Mouse (Mus musculus): ENCODE data around the gene Zfp57. TPM values are rescaled to one million over a fixed set of nuclear protein-coding genes. Genes with fewer than 3 reads are reported as not detected.
"Not testable (repeated sequence)": the region's sequence is repeated elsewhere in the genome, so short reads cannot be mapped to it uniquely, and the experiment has no call there.

Zfp57 gene
- 10 to 100 TPM in 1 of 2 experiments, 1 to 10 TPM in 1; 9.7 to 14.5 TPM for total RNA-seq (2021)

DNA sequence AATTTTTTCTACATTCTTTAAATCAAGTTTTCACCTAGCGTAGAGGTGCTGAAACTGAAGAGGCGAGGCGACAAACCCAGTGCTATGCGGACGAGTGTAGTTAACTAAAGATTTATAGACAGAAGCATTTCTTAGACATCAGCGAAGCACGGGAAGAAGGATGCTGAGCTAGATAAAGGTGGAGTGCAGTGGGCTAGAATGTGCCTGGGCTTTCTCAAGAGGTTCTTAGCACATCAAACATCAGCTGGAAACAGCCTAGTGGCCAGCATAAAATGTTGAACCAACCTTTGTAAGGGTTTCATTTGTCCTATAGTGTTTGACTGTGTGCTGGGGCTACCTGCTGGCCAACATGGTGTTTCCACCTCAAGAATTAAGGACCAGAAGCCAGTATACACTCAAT, at the start of gene Zfp57:
TSS of gene Zfp57 (plus strand) at position 301 of the 400 bp plus-strand sequence.
- DNase-seq, result no peak

DNA sequence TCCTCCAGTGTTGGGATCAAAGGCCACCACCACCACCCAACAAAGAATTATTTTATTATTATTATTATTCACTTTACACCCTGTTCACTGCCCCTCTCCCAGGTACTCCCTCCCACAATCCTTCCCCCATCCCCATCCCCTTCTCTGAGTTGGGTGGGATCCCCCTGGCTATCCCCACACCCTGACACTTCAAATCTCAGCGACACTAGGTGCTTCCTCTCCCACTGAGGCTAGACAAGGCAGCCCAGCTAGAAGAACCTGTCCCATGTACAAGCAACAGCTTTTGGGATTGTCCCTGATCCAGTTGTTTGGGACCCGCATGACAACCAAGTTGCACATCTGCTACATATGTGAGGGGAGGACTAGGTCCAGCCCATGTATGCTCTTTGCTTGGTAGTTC, 48.3 kb upstream of the Zfp57 start:
- DNase-seq, result no peak

DNA sequence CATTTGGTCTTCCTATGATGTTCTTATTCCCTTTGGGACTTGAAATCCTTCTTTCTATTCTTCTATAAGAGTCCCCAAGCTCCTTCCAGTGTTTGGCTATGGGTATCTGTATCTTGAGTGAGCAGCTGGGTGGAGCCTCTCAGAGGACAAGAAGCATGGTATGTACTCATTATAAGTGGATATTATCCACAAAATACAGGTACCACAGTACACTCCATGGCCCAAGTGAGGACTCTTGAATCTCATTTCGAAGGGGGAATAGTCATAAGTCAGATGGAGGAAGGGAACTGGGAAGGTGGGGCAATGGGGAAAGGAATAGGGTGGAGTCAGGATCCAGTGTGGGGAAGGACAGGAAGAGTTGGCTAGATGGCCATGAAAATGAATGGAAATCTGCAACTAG, 47.9 kb upstream of the Zfp57 start:
- DNase-seq, result no peak

DNA sequence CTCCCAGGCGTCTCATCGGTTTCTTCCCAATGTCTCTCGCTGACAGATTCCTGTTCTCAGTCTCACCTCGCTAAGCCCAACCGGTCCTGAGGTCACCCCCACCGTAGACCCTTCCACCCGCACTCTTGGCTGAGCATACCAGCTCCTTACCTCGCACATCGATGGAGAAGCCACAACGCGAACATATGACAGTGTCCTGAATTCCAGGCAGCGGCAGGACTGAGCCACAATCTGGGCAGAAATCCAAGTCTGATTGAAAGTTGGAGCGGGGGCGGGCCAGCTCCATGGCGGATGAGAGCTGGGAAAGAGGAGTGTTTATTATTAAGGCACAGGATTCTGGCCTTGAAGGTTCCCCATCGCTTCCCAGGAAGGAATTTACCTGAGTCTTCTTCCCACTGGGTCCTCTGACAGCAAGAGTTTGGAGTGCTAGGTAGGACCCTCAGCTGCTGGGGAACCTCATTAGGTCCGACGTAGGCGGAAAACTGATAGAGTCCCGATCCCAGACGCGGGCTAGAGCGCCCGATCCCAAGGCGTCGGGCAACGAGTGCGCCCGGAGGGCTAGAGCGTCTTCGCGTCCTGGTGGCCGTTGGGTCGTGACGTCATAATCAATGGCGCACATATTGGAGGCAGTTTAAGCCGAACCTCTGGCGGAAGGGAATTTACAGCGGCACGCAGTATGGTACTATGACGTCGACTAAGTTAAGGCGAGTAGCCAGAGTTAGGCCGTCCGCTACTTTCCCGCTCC, 42.8 kb upstream of the Zfp57 start, which contains the start of the genes Znrd1 and Znrd1as:
TSS of gene Znrd1 (minus strand) at position 561 of the 745 bp plus-strand sequence.
TSS of gene Znrd1as (plus strand) at position 594 of the 745 bp plus-strand sequence.
- peak; percentile 94 for DNase-seq

DNA sequence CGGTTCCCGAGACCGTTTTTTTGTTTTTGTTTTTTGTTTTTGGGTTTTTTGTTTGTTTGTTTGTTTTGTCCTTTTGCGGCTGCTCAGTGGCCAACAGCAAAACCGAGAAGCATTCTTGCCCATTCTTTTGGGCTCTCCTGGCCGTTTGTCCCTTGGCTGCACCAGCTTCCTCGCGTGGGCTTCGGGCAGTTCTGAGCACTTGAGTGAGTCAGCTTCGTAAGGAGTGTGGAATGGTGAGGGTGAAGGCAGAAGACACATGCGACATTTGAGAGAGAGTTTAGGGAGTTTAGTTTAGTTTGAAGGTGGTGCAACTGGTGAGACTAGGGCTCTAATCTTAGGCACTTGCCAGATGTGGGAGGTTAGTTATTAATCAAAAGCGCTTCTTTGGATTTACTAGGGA, 42.1 kb upstream of the Zfp57 start:
- DNase-seq, result peak; percentile 11

DNA sequence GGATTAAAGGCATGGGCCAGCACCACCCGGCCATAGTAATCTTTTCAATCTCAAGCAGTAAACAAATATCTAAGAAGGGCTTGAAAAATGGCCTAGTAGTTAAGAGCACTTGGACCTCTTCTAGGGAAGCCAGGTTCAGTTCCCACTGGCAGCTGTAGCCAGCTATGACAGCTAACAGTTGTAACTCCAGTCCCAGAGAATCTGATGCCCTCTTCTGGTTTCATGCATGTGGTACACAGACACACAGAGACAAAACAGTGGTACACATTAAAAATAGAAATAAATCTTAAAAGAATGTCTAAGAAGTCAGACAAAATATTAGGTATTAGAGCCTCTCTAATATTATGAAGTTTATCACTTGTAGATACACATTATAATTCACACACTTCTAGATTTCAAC, 39.8 kb upstream of the Zfp57 start:
- no peak for DNase-seq

DNA sequence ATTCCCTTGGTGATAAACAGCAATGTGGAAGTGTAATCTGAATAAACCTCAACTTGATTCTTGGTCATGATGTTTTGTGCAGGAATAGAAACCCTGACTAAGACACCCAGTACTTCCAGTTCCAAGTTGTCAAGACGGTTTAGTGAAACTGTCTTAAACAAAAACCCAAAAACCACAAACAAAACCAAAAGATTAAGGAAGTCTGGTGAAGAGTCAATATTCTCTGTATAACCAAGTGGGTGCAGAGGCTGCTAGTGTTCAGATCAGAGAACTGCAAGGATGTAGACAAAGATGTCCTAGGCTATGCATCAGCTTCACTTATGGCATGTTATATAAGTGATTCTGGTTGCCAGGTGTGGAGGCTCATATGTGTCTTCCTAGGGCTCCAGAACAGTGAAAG, 34.1 kb upstream of the Zfp57 start:
- no peak for DNase-seq

DNA sequence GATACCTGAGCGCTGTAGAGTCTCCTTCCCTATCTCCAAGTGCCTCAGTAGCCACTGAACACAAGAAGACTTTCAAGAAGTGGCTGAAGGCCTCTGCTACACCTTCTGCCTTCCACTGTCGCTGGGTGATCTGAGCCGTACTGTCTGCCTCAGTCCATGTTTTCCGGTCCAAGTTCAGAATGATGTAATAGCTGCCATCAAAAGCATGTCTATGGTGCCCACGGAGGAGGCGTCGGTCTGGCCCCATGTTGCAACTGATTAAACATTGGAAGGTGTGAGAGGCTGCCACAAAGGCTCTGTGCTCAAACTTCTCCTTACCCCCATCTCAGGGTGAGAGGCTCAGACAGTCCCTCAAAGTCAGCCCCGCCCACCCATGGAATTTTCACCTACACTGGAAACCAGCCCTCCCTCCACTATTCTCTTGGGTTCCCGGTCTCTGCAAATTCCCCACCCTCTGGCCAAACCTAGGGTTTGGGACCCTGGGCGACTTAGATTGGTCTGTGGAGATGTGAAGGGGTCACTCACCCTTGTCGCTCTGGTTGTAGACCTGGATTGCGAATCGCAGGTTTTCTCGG, 30.6 kb upstream of the Zfp57 start:
- no peak for DNase-seq

DNA sequence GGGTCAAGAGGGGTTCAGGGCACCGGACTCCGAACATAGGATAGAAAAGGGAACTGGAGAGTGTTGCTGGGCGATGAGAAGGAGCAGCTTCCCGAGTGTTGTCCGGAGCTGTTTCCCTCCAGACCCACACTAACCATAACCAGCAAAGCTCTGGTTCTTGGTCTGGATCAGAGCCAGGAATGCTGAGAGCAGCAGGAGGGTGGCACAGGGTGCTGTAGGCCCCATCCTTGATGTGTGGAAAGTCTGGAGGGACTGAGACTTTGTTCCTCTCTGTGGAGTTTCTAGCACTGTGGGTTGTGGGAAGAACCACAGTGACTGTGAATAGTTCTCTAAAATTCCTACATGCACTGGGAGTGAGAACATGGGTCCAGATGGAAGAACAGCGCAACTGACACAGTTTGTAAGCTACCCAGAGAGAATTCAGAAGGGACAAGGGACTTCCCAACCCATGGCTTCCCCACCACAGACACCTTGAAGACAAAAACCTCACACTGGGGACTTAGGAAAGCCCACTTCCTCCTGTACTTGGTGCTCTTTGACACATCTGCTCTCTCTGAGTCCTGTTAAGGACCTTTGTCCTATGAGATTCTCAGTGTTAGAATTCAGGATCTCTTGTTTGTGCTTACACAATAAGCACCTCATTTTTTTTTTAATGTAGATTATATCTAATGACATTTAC, 29.7 kb upstream of the Zfp57 start:
- no peak for DNase-seq

DNA sequence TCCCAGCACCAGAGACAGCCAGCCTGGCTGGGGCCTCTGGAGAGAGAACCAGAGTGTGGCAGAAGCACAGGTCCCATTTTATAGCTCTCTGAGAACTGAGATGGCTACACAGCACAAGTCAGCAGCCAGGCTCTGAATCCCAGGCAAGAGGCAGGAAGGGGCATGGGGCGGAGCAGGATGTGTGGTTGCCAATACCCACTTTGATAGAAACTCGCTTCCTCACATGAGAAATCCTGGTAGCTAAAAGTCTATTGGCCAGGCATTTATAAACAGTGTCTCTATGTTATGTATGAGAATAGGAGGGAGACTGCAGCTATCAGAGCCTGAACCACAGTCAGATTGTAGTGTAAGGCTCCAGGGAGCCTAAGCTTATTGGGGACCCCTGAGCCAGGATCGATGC, 28.2 kb upstream of the Zfp57 start:
- no peak for DNase-seq

DNA sequence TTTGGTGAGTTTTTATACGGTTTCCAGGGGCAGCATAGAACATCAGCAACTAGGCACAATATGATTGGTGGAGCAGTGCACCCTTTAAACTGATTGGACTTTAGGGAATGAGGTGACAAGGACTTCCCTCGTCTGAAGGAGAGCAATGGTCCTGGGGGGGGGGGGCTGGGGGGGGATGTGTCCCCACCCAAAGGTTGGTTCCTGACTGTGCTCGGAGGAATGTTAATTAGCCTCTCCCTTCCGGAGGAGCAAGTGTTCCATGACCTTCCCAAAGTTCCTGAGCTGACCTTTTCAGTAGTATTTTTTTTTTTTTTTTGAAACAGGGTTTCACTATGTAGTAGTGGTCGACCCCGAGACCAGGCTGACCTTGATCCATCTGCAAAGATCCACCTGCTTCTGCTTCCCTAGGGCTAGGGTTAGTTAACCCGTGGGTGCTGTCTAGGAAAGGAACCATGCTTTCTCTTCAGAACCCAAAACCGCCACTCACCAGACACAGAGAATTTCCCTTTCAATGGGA, 27.6 kb upstream of the Zfp57 start:
- no peak for DNase-seq

DNA sequence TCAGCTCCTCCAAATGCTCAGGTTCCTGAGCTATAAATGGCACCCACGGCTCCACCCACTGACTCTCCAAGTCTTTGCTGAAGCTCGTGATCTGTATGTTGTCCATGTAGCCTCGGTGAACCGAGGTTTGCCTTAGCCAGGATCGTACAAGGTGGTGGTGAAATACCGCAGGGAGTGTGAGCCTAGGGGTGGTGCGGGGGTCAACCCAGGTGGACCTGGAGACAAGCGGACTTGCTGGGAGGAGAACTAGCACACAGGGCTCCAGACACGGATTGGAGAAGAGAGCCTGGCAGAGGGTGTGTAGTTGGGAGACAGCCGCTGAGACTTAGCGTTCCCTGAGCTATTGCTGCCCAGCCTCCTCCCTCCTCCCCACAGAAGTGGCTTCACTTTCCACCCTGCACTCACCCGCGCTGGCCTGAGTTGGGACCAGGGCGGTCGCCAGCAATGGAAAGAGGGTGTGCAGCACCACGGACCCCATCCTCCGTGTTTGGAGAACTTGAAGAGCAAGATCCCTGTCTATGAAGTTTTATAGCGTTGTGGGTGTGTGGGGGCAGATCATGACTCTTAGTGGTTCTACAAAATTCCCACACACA, 19.6 kb upstream of the Zfp57 start, which contains the start of gene 2410137M14Rik:
TSS of gene 2410137M14Rik (minus strand) at position 17 of the 593 bp plus-strand sequence.
- peak; percentile 10 for DNase-seq

DNA sequence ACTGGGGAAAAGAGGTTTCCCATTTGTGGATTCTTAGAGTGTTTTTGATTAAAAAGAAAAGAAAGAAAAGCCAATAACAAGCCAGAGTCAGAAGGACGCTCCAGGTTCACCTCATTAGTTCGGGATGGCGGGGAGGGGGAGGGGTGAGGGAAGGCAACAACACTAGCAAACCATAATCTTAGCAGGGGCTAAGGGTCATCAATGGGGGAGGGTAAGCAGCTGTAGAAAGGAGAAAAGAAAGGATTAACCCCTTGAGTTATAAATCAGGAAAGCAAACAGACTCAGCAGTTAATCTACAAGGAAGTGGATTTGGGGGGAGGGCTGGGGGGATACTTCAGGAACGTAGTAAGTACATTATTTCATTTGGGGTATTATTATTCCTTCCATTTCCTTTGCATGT, 19.1 kb upstream of the Zfp57 start:
- DNase-seq, result no peak

DNA sequence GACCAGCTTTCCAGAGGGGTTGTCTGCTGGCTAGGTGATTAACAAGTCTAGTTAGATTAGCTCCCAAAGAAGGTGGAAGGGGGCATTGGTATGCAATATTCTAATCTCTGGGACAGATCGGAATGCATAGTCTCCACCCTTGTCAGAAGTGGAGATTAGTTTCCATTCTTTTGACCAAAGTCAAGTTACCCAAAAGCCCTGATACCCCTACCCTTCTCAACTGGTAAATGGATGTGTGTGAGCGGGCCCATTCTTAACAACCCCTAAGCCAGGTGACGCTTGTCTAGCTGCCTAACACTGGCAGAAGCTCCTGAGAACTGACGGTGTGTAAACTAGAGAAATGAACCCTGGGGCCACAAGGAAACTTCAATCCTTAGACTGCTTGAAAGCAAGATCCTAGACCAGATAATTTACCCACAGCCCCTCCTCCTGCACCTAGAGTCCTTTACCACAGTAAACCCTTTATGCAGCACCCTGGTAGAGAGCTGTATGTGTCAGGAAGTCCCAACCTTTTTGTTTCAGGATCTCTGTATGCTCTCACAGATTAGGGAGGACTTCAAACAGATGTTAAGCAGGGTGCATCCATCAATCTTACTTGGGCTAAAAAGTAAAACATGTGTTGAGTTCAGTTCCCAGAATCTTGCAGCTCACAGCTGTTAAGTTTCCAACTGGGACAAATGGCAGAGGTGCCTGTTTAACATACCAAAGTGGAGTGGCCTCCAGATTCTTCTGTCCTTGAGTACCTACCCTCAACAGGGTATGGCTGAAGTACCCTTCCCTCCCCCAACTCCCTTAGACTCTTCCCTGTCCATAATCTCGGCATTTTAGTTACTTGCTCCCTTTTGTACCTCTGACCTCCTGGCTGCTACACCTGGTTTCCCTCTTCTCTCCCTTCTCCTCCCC, 18.5 kb upstream of the Zfp57 start:
- no peak for DNase-seq

DNA sequence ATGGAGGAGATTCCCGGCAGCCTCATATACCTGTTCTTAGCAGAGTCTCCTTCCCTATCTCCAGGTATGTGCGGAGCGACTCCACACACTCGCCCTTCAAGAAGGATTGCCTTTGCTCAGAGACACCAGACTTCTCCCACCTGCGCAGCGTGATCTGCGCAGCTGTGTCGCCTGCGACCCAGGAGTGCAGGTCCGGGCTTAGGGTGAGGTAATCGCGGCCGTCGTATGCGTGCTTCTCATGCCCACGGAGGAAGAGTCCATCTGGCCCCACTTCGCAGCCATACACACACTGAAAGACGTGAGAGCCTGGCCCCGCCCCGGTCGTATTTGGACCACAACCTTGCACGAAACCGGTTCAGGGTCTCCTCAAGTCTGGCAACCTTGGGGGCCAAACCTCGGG, 12.5 kb upstream of the Zfp57 start:
- DNase-seq, result no peak

DNA sequence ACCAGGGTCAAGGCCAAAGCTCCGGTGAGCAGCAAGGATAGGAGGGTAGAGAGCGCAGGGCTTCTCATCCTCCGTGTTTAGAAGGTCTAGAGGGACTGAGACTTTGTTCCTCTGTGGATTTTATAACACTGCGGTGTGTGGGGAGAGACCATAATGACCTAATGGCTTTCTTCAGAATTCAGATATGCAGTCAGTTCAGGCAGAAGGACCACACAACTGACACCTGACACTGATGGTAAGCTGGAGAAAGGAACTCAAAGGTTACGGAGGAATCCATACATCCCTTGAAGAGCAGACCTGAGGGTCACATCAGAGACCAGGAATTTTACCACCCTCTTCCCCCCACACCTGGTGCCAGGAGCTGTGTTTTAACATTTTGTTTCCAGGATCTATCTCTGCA, 11.5 kb upstream of the Zfp57 start, which contains the start of gene H2-M5:
TSS of gene H2-M5 (minus strand) at position 101 of the 400 bp plus-strand sequence.
- DNase-seq, result no peak

DNA sequence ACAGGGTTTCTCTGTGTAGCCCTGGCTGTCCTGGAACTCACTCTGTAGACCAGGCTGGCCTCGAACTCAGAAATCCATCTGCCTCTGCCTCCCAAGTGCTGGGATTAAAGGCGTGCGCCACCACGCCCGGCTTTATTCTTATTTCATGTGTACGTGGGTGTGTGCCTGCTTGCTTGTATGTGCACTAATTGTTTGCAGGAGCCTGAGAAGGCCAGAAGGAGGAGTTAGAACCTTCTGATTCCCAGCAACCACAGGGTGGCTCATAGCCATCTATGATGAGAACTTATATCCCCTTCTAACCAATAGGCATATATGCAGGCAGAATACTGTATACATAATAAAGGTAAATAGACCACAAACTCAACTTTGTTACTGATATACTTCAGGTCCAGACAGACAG, 10.3 kb upstream of the Zfp57 start:
- not testable (repeated sequence) for DNase-seq

DNA sequence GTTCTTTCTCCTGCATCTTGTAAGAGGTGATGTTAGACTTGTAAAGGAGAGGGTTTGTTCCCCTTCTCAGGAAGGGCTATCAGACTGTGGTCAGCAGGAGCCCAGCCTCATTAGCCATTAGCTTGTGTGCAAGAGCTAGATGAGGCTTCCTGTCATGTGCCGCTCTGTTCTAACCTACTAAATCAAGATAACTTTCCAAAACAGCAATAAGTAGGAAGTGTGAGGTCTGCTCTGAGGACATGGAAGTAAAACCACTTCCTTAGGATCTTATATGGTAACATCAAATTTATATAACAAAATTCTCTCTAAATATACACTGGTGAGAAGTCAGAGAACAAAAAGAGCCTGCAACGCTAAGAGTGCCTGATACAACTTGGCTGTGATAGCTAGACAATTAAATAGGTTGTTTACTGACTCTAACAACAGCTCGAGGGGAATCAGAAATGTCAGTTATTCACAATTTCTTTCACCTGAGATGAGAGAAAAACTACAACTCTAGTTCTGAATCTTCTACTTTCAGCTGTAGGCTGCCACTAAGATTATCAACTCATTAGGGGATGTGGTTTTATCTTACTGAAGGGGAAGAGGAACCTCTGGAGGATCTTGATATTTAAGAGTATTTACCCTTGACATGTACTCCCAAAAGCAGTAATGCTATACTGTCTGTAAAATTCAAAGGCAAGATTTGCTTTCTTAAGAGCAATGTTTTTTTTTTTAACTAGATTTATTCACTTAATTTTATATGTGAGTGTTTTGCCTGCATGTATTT, 8.4 kb upstream of the Zfp57 start:
- no peak for DNase-seq

DNA sequence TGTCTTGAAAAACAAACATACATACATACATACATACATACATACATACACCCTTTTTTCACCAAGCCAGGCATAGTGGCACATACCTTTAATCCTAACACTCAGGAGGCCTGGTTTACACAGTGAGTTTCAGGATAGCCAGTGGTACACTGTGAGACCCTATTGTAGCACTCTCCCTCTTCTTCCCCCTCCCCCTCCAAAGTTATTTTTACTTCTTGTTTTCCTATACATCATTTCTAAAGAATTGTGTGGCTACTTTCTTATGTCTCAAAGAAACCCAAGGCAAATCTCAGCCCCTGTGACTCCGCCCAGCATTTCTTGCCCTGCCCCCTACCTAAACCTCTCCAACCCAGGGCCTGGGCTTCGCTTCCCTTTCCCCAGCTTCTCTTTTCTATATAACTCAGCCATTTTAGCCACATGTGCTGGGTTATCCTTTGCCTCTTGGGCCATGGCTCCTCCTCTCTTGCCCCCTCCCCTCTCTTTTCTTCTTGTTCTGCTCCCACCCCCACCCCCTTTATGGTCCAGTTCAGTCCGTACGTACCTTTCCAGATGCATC, 7.1 kb upstream of the Zfp57 start:
- no peak for DNase-seq

DNA sequence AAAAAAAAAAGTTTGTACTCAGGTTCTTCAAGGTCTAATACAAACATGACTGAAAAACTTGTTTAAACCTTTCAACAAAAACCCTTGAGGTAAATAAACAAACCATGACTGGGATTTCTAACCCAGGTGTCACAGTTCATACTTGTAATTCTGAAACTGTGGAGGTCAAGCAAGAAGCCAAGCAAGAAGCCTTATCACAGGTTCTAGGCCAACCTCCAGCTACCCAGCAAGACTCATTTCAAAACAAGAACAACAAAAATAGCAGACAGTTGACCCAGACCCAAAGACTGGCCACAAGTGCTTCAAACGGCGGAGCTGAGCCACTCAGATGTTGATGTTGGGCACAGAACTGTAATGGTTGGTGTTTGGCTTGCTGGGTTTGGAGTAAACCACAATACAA, 6.4 kb upstream of the Zfp57 start:
- DNase-seq, result no peak

DNA sequence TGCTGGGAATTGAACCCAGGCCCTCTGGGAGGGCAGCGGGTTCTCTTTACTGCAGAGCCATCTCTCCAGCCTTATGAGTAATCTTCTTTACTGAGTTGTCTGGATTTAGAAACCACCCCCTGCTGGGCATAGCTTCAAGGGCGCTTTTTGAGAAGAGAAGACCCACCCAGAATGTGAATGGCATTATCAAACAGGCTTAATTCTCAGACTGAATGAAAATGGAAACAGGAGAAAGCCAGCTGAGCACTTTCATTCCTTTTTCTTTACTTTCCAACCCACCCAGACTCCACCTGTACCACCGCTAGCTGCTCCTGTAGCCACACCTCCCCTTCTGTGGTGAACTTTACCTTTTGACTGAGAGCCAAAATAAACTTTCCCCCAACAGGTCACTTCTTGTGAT, 5.5 kb upstream of the Zfp57 start:
- no peak for DNase-seq

Measured in heart, postnatal 4 days (tissue).